Mouse (Mus musculus) 3T3-L1 (cell line): ENCODE data around the gene Bcas2.
A peak's percentile ranks its signal among the peaks of the same experiment; 100 is the strongest.
"Not testable (repeated sequence)": the region's sequence is repeated elsewhere in the genome, so short reads cannot be mapped to it uniquely, and the experiment has no call there.

Source experiments
- DNase-seq: peaks from one replicate; pipeline ENCODE4 v3.0.0-alpha.2; 2015; ENCODE audit warnings: low read depth, low spot score

Gene Bcas2

GRCm38 (mm10) chr3:103159232-103159900, 12.1 kb upstream of the Bcas2 start:
- no peak for DNase-seq

DNA sequence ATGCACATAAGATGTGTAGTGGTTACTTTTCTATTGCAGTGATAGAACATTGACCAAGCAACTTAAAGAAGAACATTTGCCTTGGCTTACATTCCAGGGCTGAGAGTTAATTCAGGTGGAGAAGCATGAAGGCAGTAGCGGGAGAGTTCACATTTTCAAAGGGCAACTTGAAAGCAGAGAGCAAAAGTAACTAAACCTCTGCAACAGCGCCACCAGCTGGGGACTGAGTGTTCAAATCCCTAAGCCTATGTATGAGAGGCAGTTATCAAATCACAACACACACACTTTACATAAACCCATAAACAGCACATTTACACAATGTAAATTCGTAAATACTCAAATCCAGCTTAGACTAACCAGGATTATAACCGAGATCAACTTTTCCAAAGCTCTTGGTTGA, 1.7 kb upstream of the Bcas2 start:
- DNase-seq: peak; percentile 93

GRCm38 (mm10) chr3:103172615-103173014, 1.2 kb downstream of the Bcas2 start:
- DNase-seq: peak; percentile 46

- no peak for DNase-seq
Observed at GRCm38 (mm10) chr3:103176740-103177139, 5.3 kb downstream of the Bcas2 start.

DNA sequence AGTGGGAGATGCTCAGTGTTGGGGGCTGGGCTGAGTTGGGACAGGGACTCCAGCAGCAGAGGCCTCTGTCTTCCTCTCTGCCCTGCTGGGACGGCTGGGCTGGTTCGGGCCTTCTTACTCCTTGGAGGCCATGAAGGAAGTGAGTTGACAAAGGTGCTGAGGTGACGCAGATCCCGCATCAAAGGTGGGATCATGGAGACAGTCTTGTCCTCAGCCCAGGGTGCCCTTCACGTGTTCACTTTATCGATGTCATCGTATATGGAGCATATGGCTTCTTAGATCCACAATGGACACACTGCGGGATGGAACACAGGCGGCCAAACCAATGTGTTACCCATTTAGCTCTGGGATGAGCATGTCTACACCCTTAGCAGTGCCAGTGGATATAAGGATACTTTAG, 8.1 kb downstream of the Bcas2 start:
- no peak for DNase-seq

DNA sequence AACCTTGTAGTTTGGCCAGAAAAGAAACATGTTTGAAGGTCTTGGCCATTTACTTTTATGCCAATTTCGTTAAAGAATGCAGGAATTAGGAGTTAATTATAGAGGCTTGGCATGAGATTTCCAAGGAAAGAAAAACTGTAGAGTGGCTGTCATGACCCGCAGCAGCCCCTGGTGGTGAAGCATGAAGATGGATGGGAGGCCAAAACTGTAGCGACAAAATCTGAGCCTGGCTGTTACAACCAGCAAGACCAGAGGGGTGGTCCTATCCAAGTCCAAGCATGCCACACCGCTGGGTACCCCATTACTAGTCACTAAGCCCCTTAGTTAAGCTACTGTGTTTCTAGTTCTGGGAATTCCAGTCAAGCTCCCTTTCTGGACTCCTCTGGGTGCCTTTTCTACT, 9.7 kb downstream of the Bcas2 start:
- DNase-seq: peak; percentile 40

DNA sequence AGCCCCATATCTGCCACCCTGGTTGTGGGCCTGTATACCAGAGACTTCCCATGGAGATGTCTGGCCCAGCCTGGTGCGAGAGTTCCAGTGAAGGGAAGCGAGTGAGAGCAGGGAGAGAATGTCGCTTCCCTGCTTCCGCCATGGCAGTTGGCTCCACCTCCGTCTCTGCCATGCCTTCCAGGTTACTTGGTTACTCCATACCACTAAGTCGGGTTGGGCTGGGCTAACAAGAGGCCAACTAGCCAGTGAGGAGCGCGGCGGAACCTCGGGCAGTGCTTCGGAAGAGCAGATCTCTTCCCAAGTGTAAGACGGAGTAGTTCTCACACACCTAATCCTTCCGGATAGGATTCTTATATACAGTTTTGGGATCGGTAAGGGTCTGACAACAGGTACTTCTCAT, 11.4 kb downstream of the Bcas2 start:
- no peak for DNase-seq

DNA sequence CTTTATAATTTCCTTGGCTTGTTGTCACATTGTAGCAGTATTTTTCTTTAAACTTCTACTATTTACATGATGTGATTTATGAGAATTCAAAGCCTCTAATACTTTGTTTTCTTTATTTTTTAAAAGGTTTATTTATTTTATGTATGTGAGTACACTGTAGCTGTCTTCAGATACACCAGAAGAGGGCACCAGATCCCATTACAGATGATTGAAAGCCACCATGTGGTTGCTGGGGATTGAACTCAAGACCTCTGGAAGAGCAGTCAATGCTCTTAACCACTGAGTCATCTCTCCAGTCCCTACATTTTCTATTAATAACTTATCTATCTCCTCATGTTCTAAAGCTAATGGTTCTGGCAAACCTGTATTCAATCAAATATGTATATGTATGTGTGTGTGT, 13.0 kb downstream of the Bcas2 start:
- peak; percentile 60 for DNase-seq

DNA sequence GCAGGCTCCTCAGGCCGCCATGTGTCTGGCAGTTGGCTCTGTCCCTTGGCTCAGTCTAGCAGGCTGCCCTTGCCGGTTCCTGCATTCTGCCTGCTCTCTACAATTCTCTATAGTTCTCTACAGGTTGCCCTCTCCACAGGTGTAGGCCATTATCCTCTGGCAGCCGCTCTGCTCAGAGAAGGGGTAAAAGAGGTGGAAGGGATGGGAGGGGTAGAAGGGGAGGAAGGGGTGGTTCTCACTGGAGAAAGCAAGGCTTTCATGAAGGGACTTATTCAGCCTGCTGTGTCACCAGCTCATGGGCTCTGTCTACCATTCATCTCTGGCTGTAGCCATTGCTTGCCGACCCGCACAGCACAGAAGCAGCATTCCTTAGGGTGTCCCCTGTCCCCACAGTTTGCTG, 17.0 kb downstream of the Bcas2 start:
- DNase-seq: no peak

DNA sequence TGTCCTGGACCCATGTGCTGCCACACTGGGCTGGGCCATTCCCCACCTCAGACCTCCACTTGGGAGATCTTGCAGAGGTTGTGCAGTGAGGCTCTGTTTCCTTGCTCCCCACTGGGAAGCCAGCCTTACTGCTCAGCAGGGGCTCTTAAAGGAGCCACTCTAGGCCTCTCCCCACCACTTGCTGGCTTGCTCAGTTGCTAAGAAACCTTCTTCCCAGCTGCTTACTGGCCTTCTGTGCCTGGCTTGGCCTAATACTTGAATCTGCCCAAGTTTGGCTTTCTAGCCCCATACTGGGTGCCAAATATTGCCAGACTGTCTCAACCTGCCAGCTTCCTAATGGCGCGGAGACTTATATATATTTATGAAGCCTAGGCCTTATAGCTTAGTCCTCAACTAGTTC, 17.4 kb downstream of the Bcas2 start:
- no peak for DNase-seq

DNA sequence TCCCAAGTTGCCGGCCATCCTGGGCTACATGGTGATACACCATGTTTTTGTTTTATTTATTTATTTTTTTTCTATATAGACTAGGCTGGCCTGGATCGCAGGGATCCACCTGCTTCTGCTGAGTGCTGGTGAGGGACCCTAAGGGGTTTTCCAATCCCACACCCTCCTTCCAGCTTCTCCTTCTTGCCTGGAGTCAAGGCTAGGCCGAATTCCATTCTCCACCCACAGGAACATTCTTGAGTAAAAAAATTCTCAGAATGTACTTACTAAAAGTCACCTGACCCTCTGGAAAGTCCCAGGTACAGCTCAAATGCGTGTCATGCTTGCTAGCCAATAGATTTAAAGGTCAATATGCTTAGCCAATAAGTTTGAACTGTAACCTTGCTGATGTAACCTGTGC, 20.7 kb downstream of the Bcas2 start:
- DNase-seq: peak; percentile 35

DNA sequence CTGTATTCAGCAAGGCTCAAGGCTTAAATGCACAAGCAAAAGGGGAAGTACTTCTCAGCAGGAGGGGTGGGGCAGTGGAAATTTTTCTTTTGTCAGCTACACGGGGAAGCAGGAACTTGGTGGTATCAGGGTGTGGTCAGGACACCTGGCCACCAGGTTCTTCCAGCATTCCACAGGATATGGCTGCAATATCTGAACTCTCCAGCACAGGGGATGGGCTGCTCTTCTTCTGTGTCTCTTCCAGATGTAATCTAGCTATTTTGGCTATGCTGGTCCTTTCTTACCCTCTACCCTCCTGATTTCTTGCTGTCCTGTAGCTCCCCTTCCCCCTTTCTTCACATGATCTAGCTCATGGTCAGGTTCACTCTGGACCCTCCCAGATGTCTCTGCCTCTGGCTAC, 21.7 kb downstream of the Bcas2 start:
- DNase-seq: no peak

DNA sequence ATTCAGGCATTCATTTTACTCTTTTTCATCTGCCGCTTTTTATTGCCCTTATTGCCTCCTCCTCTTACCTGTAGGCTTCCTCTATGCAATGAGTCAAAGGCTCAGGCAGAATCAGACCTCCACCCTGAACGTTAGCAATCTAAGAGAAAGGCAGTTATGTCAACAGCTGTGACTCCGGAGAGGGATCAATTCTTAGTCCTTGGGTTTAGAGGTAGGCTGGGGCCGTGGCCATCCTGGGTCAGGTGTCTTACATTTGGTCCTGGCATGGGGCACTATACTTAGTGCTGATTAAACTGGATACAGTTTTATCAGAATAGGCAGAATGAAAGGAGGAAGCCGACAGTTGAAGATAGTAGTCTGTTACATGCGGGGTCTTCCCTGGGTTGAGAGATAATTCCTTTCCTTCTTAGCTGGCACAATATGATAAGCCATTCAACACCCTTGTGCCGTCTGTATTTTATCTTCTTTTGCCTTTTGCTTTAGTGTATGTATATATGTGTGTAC, 24.9 kb downstream of the Bcas2 start:
- DNase-seq: no peak

DNA sequence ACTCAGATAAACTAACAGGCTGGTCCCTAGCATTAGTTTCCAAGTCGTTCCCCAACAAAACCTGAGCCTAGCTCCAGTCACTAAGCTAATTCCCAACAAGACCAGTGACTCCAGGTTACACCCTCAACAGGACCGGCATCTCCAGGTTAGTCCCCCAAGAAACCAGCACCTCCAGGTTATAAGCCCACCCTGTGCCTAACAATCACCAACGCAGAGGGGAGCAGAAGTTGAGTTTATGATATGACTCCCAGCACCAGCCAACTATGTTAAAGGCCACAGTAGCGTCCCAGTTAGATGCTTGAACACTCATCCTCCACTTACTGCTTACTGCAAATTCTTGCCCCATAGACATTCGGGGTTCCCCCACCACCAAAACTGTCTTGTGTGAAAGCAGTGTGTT, 27.9 kb downstream of the Bcas2 start:
- DNase-seq: no peak

- not testable (repeated sequence) for DNase-seq
Observed at GRCm38 (mm10) chr3:103201105-103201504, 29.6 kb downstream of the Bcas2 start.

- no peak for DNase-seq
Observed at GRCm38 (mm10) chr3:103203554-103203953, 32.1 kb downstream of the Bcas2 start.

DNA sequence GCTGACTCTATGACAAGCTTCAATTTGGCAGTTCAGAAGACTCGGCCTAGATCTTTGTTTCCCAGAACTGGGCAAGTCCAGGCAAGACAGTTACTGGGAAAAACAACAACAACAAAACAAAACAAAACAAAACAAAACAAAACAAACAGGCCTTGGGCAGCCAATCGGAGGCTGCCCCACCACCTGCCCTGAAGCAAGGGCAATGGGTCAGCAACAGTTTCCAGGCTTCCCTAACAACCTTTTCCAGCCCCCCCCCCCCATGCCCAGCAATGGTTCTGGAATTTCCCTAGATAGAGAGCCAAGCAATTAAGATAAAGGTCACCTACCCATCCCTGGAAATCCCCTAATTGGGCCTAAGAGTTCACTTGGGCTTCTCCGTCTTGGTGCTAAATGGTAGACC, 33.0 kb downstream of the Bcas2 start:
- DNase-seq: no peak

GRCm38 (mm10) chr3:103206393-103206792, 34.9 kb downstream of the Bcas2 start:
- no peak for DNase-seq

- no peak for DNase-seq
Observed at GRCm38 (mm10) chr3:103207749-103208148, 36.3 kb downstream of the Bcas2 start.

- no peak for DNase-seq
Observed at GRCm38 (mm10) chr3:103208237-103208636, 36.8 kb downstream of the Bcas2 start.

DNA sequence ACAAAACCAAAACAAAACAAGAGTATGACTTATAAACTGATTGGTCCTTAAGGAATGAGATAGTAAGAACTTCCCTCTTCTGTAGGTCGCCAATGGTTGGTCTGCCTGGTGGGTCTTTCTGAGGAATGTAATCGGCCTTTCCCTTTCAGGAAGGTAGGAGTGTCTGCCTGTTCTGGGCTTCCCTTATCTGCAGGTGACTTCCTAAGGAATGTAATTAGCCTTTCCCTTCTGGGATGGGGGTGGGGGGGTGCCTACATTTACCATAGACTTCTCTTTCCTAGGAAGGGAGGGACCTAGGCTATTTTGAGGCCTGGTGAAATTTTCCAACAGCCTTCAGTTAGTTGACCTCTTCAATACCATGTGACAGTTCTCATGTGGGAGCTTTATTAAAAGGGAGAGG, 39.6 kb downstream of the Bcas2 start:
- DNase-seq: no peak

DNA sequence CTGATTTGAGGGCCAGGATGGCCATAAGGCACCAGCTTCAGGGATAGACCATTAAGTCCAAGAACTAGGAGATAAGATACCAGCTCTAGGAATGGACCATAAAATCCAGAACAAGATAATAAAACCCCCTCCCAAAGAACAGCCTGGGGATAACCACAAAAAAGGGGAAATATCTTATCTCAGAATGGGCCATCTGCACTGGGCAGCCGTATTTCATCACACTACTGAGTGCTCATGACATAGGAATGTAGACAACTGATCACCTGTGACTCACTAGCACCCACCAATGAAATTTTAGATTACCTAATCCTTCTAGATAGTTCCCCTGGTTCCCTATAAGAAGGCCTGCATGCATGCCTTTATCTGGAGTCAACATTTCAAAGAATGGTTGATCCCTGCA, 40.7 kb downstream of the Bcas2 start:
- peak; percentile 71 for DNase-seq

DNA sequence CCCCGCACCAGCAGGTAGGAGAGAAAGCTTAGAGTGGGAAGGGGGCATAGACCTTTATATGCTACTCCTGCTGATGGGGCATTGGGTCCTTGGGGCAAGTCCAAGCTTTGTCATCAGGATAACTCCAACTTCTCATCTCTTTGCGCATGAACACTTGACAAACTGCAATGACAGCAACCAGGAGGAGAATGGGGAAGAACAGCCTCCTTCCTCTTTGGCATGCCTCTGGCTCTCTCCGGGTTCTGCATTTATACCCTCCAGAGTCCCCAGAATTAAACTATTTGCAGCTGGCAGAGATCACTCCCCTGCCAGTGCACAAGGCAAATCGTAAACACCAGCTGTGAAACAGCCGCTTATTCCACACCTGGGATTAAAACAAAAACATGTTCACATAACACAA, 42.1 kb downstream of the Bcas2 start:
- DNase-seq: no peak
